Mouse (Mus musculus): ENCODE measurements around the gene Gm45234. TPM values are rescaled to one million over a fixed set of nuclear protein-coding genes. Genes with fewer than 3 reads are reported as not detected.

The Gm45234 gene
- polyA plus RNA-seq, 1 experiment from 2014 or later, result not detected

- ATAC-seq (replicated peaks; ENCODE audit: extremely low read depth, insufficient read depth, low FRiP score), result no peak
- Histone ChIP-seq H3K27me3 (ENCODE audit: control insufficient read depth, insufficient read depth, low read length) (no peaks in the 10 kb centered on the region), H3K9ac (ENCODE audit: low read length) (peak overlapping the region; percentile 68), H3K36me3 (ENCODE audit: control insufficient read depth, insufficient read depth) (peaks cover 21% of the 10 kb centered on the region), H3K27ac (ENCODE audit: low read length) (peak overlapping the region; percentile 54; the same call in 1 of the 2 replicates), H3K4me2 (ENCODE audit: low read depth, low read length) (peak overlapping the region; percentile 94), H3K9me3 (replicated peaks; ENCODE audit: control insufficient read depth, low read length) (no peaks in the 10 kb centered on the region), H3K4me3 (ENCODE audit: low read length) (peak overlapping the region; percentile 66), H3K4me1 (ENCODE audit: control insufficient read depth, insufficient read depth, low read length) (peaks cover 17% of the 10 kb centered on the region)
- WGBS, result 64% methylated on average over 26 of the region's 26 CpGs
Measured at GRCm38 (mm10) chr6:124744755-124745321, 11.0 kb downstream of the Gm45234 start.

GRCm38 (mm10) chr6:124743647-124744046 is 12.2 kb downstream of the Gm45234 start:
- peaks cover 23% of the 10 kb centered on the region for H3K36me3 ChIP-seq (ENCODE audit: control insufficient read depth, insufficient read depth)
- H3K4me1 ChIP-seq (ENCODE audit: control insufficient read depth, insufficient read depth, low read length), result peaks cover 25% of the 10 kb centered on the region
- WGBS, result 87% methylated on average over 8 of the region's 8 CpGs
- H3K4me2 ChIP-seq (ENCODE audit: low read depth, low read length), result no peak overlapping the region
- H3K9ac ChIP-seq (ENCODE audit: low read length), result no peak overlapping the region
- H3K9me3 ChIP-seq (replicated peaks; ENCODE audit: control insufficient read depth, low read length), result no peaks in the 10 kb centered on the region
- H3K27ac ChIP-seq (ENCODE audit: low read length), result no peak overlapping the region
- no peak for ATAC-seq (replicated peaks; ENCODE audit: extremely low read depth, insufficient read depth, low FRiP score)
- no peak overlapping the region for H3K4me3 ChIP-seq (ENCODE audit: low read length)
- H3K27me3 ChIP-seq (ENCODE audit: control insufficient read depth, insufficient read depth, low read length), result no peaks in the 10 kb centered on the region

- H3K4me1 ChIP-seq (ENCODE audit: control insufficient read depth, insufficient read depth, low read length), result peaks cover 31% of the 10 kb centered on the region
- ATAC-seq (replicated peaks; ENCODE audit: extremely low read depth, insufficient read depth, low FRiP score), result no peak
- no peaks in the 10 kb centered on the region for H3K9me3 ChIP-seq (replicated peaks; ENCODE audit: control insufficient read depth, low read length)
- WGBS, result 85% methylated on average over 15 of the region's 15 CpGs
- peaks cover 19% of the 10 kb centered on the region for H3K36me3 ChIP-seq (ENCODE audit: control insufficient read depth, insufficient read depth)
- H3K9ac ChIP-seq (ENCODE audit: low read length), result no peak overlapping the region
- no peak overlapping the region for H3K27ac ChIP-seq (ENCODE audit: low read length)
- H3K4me3 ChIP-seq (ENCODE audit: low read length), result no peak overlapping the region
- H3K4me2 ChIP-seq (ENCODE audit: low read depth, low read length), result no peak overlapping the region
- H3K27me3 ChIP-seq (ENCODE audit: control insufficient read depth, insufficient read depth, low read length), result no peaks in the 10 kb centered on the region
Measured at GRCm38 (mm10) chr6:124742839-124743514, 12.8 kb downstream of the Gm45234 start.

GRCm38 (mm10) chr6:124741842-124742241 is 14.0 kb downstream of the Gm45234 start:
- Histone ChIP-seq H3K27ac (ENCODE audit: low read length) (peak overlapping the region; percentile 99), H3K4me2 (ENCODE audit: low read depth, low read length) (peak overlapping the region; percentile 78), H3K36me3 (ENCODE audit: control insufficient read depth, insufficient read depth) (peaks cover 10% of the 10 kb centered on the region), H3K27me3 (ENCODE audit: control insufficient read depth, insufficient read depth, low read length) (no peaks in the 10 kb centered on the region), H3K9ac (ENCODE audit: low read length) (peak overlapping the region; percentile 92), H3K9me3 (replicated peaks; ENCODE audit: control insufficient read depth, low read length) (no peaks in the 10 kb centered on the region), H3K4me3 (ENCODE audit: low read length) (peak overlapping the region; percentile 75), H3K4me1 (ENCODE audit: control insufficient read depth, insufficient read depth, low read length) (peaks cover 31% of the 10 kb centered on the region)
- ATAC-seq (replicated peaks; ENCODE audit: extremely low read depth, insufficient read depth, low FRiP score), result no peak
- 72% methylated on average over 3 of the region's 3 CpGs for WGBS

GRCm38 (mm10) chr6:124740888-124741761 is 14.7 kb downstream of the Gm45234 start, which contains the start of gene Grcc10:
Gene Grcc10, minus strand, starts transcription at chr6:124741374.
- under 1% methylated on average over 41 of the region's 41 CpGs for WGBS
- no peaks in the 10 kb centered on the region for H3K27me3 ChIP-seq (ENCODE audit: control insufficient read depth, insufficient read depth, low read length)
- peak within 1 kb of the TSS; percentile 99 for H3K27ac ChIP-seq (ENCODE audit: low read length)
- peak within 1 kb of the TSS; percentile 78 for H3K4me2 ChIP-seq (ENCODE audit: low read depth, low read length)
- H3K4me3 ChIP-seq (ENCODE audit: low read length), result peak within 1 kb of the TSS; percentile 75
- peaks cover 26% of the 10 kb centered on the region for H3K4me1 ChIP-seq (ENCODE audit: control insufficient read depth, insufficient read depth, low read length)
- peaks cover 10% of the 10 kb centered on the region for H3K36me3 ChIP-seq (ENCODE audit: control insufficient read depth, insufficient read depth)
- no peaks in the 10 kb centered on the region for H3K9me3 ChIP-seq (replicated peaks; ENCODE audit: control insufficient read depth, low read length)
- peak within 1 kb of the TSS; percentile 92 for H3K9ac ChIP-seq (ENCODE audit: low read length)
- peak; percentile 64 for ATAC-seq (replicated peaks; ENCODE audit: extremely low read depth, insufficient read depth, low FRiP score)

- H3K9me3 ChIP-seq (replicated peaks; ENCODE audit: control insufficient read depth, low read length), result no peaks in the 10 kb centered on the region
- WGBS, result under 1% methylated on average over 26 of the region's 29 CpGs
Measured at GRCm38 (mm10) chr6:124740211-124740887, 15.5 kb downstream of the Gm45234 start.

GRCm38 (mm10) chr6:124739231-124739796 is 16.5 kb downstream of the Gm45234 start:
- peaks cover 8% of the 10 kb centered on the region for H3K36me3 ChIP-seq (ENCODE audit: control insufficient read depth, insufficient read depth)
- no peaks in the 10 kb centered on the region for H3K27me3 ChIP-seq (ENCODE audit: control insufficient read depth, insufficient read depth, low read length)
- H3K9ac ChIP-seq (ENCODE audit: low read length), result peak overlapping the region; percentile 92
- 87% methylated on average over 10 of the region's 10 CpGs for WGBS
- H3K9me3 ChIP-seq (replicated peaks; ENCODE audit: control insufficient read depth, low read length), result no peaks in the 10 kb centered on the region
- H3K4me3 ChIP-seq (ENCODE audit: low read length), result no peak overlapping the region
- H3K4me1 ChIP-seq (ENCODE audit: control insufficient read depth, insufficient read depth, low read length), result peaks cover 22% of the 10 kb centered on the region
- H3K4me2 ChIP-seq (ENCODE audit: low read depth, low read length), result no peak overlapping the region
- no peak for ATAC-seq (replicated peaks; ENCODE audit: extremely low read depth, insufficient read depth, low FRiP score)
- no peak overlapping the region; the same call in 1 of the 2 replicates for H3K27ac ChIP-seq (ENCODE audit: low read length)

More at GRCm38 (mm10) chr6:124740211-124740887, 15.5 kb downstream of the Gm45234 start:
- peak overlapping the region; percentile 99 for H3K27ac ChIP-seq (ENCODE audit: low read length)
- H3K4me1 ChIP-seq (ENCODE audit: control insufficient read depth, insufficient read depth, low read length), result peaks cover 26% of the 10 kb centered on the region
- peak; percentile 10 for ATAC-seq (replicated peaks; ENCODE audit: extremely low read depth, insufficient read depth, low FRiP score)
- H3K27me3 ChIP-seq (ENCODE audit: control insufficient read depth, insufficient read depth, low read length), result no peaks in the 10 kb centered on the region
- H3K4me3 ChIP-seq (ENCODE audit: low read length), result peak overlapping the region; percentile 75
- H3K9ac ChIP-seq (ENCODE audit: low read length), result peak overlapping the region; percentile 92
- H3K4me2 ChIP-seq (ENCODE audit: low read depth, low read length), result peak overlapping the region; percentile 78
- H3K36me3 ChIP-seq (ENCODE audit: control insufficient read depth, insufficient read depth), result peaks cover 10% of the 10 kb centered on the region

GRCm38 (mm10) chr6:124738511-124739023 is 17.3 kb downstream of the Gm45234 start, which contains the start of gene Ptpn6:
Gene Ptpn6, minus strand, starts transcription at chr6:124738714.
- Histone ChIP-seq H3K27ac (ENCODE audit: low read length) (peak within 1 kb of the TSS; percentile 40), H3K27me3 (ENCODE audit: control insufficient read depth, insufficient read depth, low read length) (no peaks in the 10 kb centered on the region), H3K36me3 (ENCODE audit: control insufficient read depth, insufficient read depth) (peaks cover 8% of the 10 kb centered on the region), H3K4me2 (ENCODE audit: low read depth, low read length) (peak within 1 kb of the TSS; percentile 38), H3K4me1 (ENCODE audit: control insufficient read depth, insufficient read depth, low read length) (peaks cover 22% of the 10 kb centered on the region), H3K4me3 (ENCODE audit: low read length) (peak within 1 kb of the TSS; percentile 18), H3K9me3 (replicated peaks; ENCODE audit: control insufficient read depth, low read length) (no peaks in the 10 kb centered on the region), H3K9ac (ENCODE audit: low read length) (peak within 1 kb of the TSS; percentile 92)
- ATAC-seq (replicated peaks; ENCODE audit: extremely low read depth, insufficient read depth, low FRiP score), result no peak
- WGBS, result 28% methylated on average over 15 of the region's 15 CpGs

Measured in heart, embryonic 16.5 days (tissue).